Mouse (Mus musculus) forebrain, embryonic 15.5 days (tissue): ENCODE measurements around the gene Klf9. TPM values are rescaled to one million over a fixed set of nuclear protein-coding genes. Genes with fewer than 3 reads are reported as not detected.
A peak's percentile ranks its signal among the peaks of the same experiment; 100 is the strongest.

Source experiments
- ATAC-seq: fragments of 200-750 bp; cut with Nextera tagmentation; replicated peaks from 2 replicates; pipeline ENCODE4 v1.8.0; 2017; ENCODE audit warnings: mild to moderate bottlenecking, moderate TSS enrichment, moderate library complexity
- H3K27ac ChIP-seq: fragments of 300-500 bp; sonication (generic); replicated peaks from 2 replicates; pipeline ENCODE4 v1.5.1; 2015; ENCODE audit warnings: mild to moderate bottlenecking, inconsistent platforms
- H3K27me3 ChIP-seq: fragments of 300-500 bp; sonication (generic); 2 replicates; pipeline ENCODE4 v1.6.1; 2015; ENCODE audit warnings: inconsistent platforms
- H3K36me3 ChIP-seq: fragments of 300-500 bp; sonication (generic); 2 replicates; pipeline ENCODE4 v1.6.1; 2015; ENCODE audit warnings: mild to moderate bottlenecking, inconsistent platforms
- H3K4me1 ChIP-seq: fragments of 300-500 bp; sonication (generic); 2 replicates; pipeline ENCODE4 v1.6.1; 2015; ENCODE audit warnings: inconsistent platforms
- H3K4me2 ChIP-seq: fragments of 300-500 bp; sonication (generic); replicated peaks from 2 replicates; pipeline ENCODE4 v1.6.1; 2015; ENCODE audit warnings: mild to moderate bottlenecking, inconsistent platforms
- H3K4me3 ChIP-seq: fragments of 300-500 bp; sonication (generic); 2 replicates; pipeline ENCODE4 v1.5.1; 2015; ENCODE audit warnings: mild to moderate bottlenecking, inconsistent platforms
- H3K9ac ChIP-seq: fragments of 300-500 bp; sonication (generic); replicated peaks from 2 replicates; pipeline ENCODE4 v1.6.1; 2015; ENCODE audit warnings: mild to moderate bottlenecking, inconsistent platforms
- H3K9me3 ChIP-seq: fragments of 300-500 bp; sonication (generic); 2 replicates; pipeline ENCODE4 v1.6.1; 2016; ENCODE audit warnings: inconsistent platforms
- WGBS: fragments of 180-500 bp; shearing (Covaris S2); methylation state at CpG from one replicate; pipeline ENCODE4 v1.1.7; 2015; ENCODE audit warnings: mixed read lengths; 5-methylcytosine and 5-hydroxymethylcytosine counted together
- polyA plus RNA-seq: library from polyadenylated mRNA; unstranded; fragments of >200 nt; fragmentation: Nextera tagmentation; extraction: Ambion mirVana; gene quantifications from 2 replicates; pipeline ENCODE4 v1.2.1, GENCODE M21; 2015

The Klf9 gene
- polyA plus RNA-seq, 1 experiment from 2014 or later = 2.4 TPM

DNA sequence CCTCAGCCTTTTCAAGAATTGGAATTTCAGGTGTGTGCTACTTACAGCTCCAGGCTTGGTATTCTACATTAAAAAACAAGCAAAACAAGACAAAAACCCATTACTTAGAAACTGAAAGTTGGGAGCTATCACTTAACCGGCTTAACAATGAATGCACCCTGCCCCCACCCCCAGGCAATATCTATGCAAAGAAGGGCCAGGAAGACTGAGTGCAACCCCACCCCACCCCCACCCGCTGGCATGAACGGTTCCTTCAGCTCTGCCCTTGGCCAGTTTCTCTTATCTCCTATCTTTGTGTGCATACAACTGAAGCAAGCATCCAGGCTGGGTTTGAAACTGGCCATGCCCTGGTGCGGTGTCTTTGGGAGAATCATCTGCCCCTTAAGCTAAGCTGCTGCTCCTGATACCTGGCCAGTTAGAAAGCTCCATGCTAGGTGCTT, 11.2 kb downstream of the Klf9 start:
- Histone ChIP-seq H3K9me3 (no peaks in the 10 kb centered on the region), H3K4me1 (no peaks in the 10 kb centered on the region; the same call in 1 of the 2 replicates), H3K4me3 (no peak overlapping the region), H3K27me3 (no peaks in the 10 kb centered on the region), H3K36me3 (no peaks in the 10 kb centered on the region), H3K27ac (no peak overlapping the region), H3K9ac (no peak overlapping the region), H3K4me2 (no peak overlapping the region)
- WGBS = 33% methylated on average over 4 of the region's 4 CpGs
- ATAC-seq = no peak

DNA sequence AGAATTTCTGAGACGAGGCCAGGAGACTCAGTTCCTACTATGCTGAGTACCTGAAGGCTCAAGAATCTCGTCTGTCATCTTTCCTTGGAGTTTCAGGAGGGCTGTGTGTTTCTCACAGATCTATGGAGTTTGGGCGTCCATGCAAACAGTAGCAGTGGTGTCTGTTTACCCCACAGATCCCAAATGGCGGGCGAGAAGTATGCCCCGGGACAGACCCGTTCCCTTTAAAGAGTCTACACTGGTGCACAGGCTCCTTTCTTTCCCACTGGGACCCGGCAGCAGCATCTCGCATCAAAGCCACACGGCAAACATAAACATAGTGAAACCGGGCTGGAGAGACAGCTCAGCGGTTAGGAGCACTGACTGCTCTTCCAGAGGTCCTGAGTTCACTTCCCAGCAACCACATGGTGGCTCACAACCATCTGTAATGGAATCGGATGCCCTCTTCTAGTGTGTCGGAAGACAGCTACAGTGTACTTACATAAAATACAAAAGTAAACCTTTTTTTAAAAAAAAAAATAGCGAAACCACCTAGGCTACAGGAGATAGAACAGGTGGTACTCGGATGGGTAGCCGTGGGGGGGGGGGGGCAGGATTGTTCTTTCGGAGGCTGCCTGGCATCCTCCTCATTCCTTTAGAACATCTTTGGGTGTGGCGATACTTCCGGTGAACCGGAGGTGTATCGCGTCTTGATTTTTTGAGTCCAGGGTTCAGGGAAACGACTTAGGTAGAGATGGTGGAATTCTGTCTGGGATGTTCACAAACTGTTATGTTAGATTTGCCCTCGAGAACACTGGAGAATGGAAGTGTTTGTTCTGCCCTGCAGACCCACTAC, 12.0 kb downstream of the Klf9 start:
- H3K4me1 ChIP-seq = no peaks in the 10 kb centered on the region; the same call in 1 of the 2 replicates
- H3K27ac ChIP-seq = no peak overlapping the region
- H3K36me3 ChIP-seq = no peaks in the 10 kb centered on the region
- no peaks in the 10 kb centered on the region for H3K27me3 ChIP-seq
- ATAC-seq = no peak
- H3K4me2 ChIP-seq = no peak overlapping the region
- H3K9ac ChIP-seq = no peak overlapping the region
- H3K4me3 ChIP-seq = no peak overlapping the region
- 76% methylated on average over 25 of the region's 25 CpGs for WGBS
- H3K9me3 ChIP-seq = no peaks in the 10 kb centered on the region

DNA sequence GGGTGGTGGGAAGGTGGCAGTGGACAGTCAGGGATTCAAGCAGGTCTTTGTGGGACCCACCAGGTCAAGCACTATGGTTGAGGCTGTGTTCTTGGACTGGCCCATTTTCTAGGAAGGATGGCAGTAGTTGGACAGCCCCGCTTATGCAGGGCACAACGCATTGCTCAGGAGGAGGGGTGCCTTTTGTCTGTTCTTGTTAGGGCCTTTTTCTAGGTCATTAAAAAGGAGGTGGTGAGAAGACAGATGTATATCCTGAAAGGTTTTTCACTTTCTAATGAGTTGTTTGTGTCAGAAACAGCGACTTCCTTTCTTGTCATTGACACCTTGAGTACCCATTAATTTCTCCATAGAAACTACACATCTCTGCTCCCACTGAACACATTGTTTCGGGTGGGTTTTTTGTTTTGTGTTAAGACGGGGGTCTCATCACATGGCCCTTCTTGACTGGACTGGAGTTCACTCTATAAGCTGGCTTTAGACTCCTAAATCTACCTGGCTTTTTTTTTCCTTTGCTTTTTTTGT, 12.6 kb downstream of the Klf9 start:
- no peak for ATAC-seq
- Histone ChIP-seq H3K9me3 (no peaks in the 10 kb centered on the region), H3K4me3 (no peak overlapping the region), H3K4me1 (no peaks in the 10 kb centered on the region; the same call in 1 of the 2 replicates), H3K27me3 (no peaks in the 10 kb centered on the region), H3K9ac (no peak overlapping the region), H3K27ac (no peak overlapping the region), H3K4me2 (no peak overlapping the region), H3K36me3 (no peaks in the 10 kb centered on the region)
- 44% methylated on average over 5 of the region's 5 CpGs for WGBS

DNA sequence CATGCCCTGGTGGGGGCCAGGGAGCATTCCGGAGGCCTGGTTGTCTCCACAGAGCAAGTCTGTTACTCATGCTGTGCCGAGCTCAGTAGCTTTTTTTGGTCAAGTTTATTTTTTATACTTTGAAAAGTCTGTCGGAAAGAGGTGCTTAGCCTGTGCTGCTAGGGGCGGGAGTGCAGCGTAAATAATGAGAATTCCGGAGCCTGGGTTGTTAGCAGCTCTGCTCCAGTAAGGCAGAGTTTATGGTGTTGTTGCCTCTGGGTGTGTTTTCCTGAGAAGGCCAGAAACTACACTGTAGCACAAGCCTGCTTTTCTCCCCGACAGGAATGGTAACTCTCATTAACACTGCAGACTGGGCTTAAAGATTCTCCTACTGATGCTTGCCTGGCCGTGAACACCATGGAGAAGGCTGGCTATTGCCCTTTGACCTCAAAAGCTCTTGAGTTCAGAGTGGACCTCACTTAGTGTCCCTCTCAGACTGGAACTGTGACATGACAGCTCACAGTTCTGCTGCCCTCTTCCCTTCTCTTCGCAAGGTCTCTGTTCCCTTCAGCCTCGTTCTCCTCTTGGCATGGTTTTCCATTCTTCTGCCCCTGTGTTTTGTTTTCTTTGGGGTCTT, 18.9 kb downstream of the Klf9 start:
- Histone ChIP-seq H3K27me3 (no peaks in the 10 kb centered on the region), H3K4me1 (no peaks in the 10 kb centered on the region; the same call in 1 of the 2 replicates), H3K4me3 (no peak overlapping the region), H3K9me3 (no peaks in the 10 kb centered on the region), H3K27ac (no peak overlapping the region), H3K9ac (no peak overlapping the region), H3K4me2 (no peak overlapping the region), H3K36me3 (no peaks in the 10 kb centered on the region)
- 81% methylated on average over 10 of the region's 10 CpGs for WGBS
- ATAC-seq = no peak

DNA sequence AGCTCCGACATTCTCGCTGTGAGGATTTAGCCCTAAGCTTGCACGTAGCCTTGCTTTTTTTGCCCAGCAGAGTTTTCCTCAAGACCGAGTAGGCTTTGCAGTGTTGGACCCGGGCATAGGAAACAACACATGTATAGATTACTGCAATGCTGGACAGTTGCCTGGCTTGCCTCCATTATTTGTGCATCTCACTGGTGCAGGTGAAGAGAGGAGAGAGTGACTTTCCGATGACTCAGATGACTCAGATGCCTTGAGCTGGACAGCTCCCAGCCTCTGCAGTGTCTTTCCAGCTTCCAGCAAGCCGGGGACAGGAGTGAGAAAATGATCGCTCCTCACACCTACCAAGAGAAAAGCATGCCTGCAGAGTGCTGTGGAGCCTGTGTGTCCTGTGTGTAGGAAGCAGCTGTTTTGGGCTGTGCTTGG, 21.4 kb downstream of the Klf9 start:
- H3K4me2 ChIP-seq = no peak overlapping the region
- H3K4me3 ChIP-seq = no peak overlapping the region
- H3K27me3 ChIP-seq = no peaks in the 10 kb centered on the region
- no peaks in the 10 kb centered on the region for H3K36me3 ChIP-seq
- H3K27ac ChIP-seq = no peak overlapping the region
- H3K9me3 ChIP-seq = no peaks in the 10 kb centered on the region
- WGBS = 19% methylated on average over 8 of the region's 8 CpGs
- no peaks in the 10 kb centered on the region; the same call in 1 of the 2 replicates for H3K4me1 ChIP-seq
- H3K9ac ChIP-seq = no peak overlapping the region
- no peak for ATAC-seq

DNA sequence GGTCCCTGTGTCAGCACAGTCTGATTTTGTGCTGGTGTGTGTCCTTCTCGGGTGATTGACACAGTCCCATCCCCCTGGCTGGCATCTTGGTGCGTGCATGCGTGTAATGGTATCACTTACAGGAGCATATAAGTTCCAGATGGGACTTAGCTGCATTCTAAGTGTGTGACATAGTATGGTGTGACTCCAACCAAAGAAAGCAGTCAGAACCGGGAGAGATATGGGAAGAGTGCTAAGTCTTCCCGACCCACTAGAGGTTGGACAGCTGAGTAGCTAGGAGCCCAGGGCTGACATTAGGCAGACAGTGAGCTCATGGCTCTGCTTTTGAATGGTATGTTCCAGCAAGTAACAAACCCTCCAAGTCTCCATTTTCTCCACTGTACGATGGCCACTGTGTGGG, 21.9 kb downstream of the Klf9 start:
- ATAC-seq = peak; percentile 41; the same call in 1 of the 2 replicates
- Histone ChIP-seq H3K4me2 (no peak overlapping the region), H3K4me3 (no peak overlapping the region), H3K4me1 (no peaks in the 10 kb centered on the region; the same call in 1 of the 2 replicates), H3K9me3 (no peaks in the 10 kb centered on the region), H3K27me3 (no peaks in the 10 kb centered on the region), H3K9ac (no peak overlapping the region), H3K27ac (no peak overlapping the region), H3K36me3 (no peaks in the 10 kb centered on the region)
- WGBS = 84% methylated on average over 6 of the region's 6 CpGs

DNA sequence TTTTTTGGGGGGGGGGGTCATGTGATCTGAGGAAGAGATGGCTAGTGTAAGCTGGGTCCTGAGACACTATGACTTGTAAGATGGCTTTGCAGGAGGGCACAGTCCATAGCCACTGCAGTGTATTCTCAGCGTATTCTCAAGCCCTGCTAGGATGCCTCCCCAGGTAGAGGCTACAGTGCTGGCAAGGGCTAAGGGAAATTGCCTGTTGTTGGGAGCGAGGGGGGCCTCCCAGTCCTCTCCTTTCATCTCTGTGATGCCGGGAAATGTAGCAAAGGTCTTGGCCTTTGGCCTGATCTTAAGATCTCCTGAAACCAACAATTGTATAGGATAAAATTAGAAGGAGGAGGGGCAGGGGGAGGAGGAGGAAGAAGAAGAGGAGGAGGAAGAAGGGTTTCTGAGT, 22.3 kb downstream of the Klf9 start:
- Histone ChIP-seq H3K4me3 (no peak overlapping the region), H3K4me2 (no peak overlapping the region), H3K36me3 (no peaks in the 10 kb centered on the region), H3K9me3 (no peaks in the 10 kb centered on the region), H3K9ac (no peak overlapping the region), H3K27ac (no peak overlapping the region), H3K4me1 (no peaks in the 10 kb centered on the region; the same call in 1 of the 2 replicates), H3K27me3 (no peaks in the 10 kb centered on the region)
- WGBS = 51% methylated on average over 3 of the region's 3 CpGs
- ATAC-seq = no peak

DNA sequence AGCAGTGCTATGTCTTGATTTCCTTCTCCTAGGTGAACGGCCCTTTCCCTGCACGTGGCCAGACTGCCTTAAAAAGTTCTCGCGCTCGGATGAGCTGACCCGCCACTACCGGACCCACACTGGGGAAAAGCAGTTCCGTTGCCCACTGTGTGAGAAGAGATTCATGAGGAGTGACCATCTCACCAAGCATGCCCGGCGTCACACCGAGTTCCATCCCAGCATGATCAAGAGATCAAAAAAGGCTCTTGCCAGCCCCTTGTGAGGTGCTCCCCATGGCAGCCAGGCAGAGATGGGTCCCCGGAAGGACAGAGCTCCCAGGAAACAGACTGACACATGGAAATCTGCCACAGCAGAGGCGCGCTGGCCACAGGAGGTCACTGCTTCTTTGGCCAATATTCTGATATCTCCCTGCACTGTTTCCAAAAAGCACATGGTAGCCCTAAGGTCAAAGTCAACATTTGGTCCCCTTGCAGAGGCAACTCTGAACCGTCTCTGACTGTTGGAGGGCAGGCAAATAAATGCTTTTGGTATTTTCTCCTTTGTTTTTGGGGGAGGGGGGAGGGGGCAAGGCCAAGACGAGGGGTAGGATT, 23.7 kb downstream of the Klf9 start:
- Histone ChIP-seq H3K9ac (no peak overlapping the region), H3K9me3 (no peaks in the 10 kb centered on the region), H3K4me3 (no peak overlapping the region), H3K27me3 (no peaks in the 10 kb centered on the region), H3K27ac (no peak overlapping the region), H3K4me2 (no peak overlapping the region), H3K4me1 (no peaks in the 10 kb centered on the region; the same call in 1 of the 2 replicates), H3K36me3 (no peaks in the 10 kb centered on the region)
- no peak for ATAC-seq
- WGBS = 90% methylated on average over 16 of the region's 16 CpGs

DNA sequence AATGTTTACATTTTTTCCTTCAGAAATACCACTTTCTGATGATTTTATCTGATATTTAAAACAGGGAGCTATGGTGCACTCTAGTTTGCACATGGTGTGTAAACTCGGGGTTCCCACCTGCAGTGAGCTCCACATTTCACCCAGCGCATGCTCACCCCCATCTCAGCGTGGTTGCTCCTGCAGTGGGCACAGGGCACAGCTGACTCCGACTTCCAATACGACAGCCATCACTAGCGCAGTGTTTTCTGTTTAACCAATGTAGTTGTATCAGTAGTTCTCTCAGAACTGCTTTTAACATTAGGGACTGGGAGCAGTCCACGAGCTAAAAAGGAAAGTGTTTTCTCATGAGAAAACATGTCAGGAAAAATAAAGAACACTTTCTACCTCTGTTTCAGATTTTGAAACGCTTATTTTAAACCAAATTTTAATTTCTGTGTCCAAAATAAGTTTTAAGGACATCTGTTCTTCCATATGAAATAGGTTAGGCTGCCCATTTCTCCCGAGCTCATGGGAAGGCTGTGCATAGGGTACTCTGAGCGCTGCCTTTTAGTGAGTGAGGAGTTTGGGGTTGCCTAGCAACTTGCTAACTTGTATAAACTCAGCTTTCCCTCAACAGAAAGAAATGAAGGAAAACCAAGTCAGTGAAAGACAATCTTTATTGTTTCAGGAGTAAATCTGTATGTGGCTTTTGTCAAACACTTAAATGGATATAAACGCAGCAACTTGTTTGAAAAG, 25.7 kb downstream of the Klf9 start:
- no peaks in the 10 kb centered on the region for H3K9me3 ChIP-seq
- 67% methylated on average over 11 of the region's 11 CpGs for WGBS
- no peak overlapping the region for H3K27ac ChIP-seq
- no peaks in the 10 kb centered on the region for H3K36me3 ChIP-seq
- no peaks in the 10 kb centered on the region; the same call in 1 of the 2 replicates for H3K4me1 ChIP-seq
- H3K4me3 ChIP-seq = no peak overlapping the region
- H3K4me2 ChIP-seq = no peak overlapping the region
- no peak for ATAC-seq
- H3K9ac ChIP-seq = no peak overlapping the region
- H3K27me3 ChIP-seq = no peaks in the 10 kb centered on the region

DNA sequence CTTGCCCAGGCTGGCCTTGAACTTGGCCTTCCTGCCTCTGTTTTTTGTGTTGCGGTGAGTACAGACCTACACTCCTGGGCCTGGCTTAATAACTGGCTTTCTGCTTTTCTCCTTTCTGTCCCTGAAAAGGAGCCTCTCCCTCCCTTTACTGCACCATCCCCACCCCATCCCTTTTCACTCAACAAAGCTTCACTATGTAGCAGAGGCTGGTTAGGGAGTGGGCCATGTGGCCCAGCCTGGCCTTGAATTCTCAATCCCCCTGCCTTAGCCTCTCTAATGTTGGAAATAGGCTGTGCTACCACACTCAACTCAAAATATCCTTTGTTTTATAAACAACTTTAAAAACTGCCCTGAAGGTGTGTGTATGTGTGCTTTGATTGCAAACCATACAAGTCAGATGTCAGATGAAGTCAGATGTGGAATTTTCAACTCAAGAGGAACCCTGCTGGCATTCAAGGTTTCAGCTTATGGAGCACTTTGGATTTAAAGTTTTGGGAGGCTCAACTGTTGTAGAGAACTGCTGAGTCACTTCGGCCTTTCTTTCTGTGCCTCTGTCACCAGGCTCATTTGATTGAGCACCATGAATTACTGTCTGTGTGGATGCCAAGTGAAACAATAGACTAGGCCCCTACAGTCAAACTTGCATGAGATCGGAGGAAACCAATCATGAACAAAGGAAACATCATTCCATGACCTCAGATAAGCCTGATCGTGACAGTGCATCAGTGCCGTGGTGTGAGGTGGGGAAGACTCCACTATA, 28.1 kb downstream of the Klf9 start:
- H3K4me3 ChIP-seq = no peak overlapping the region
- no peaks in the 10 kb centered on the region for H3K27me3 ChIP-seq
- H3K27ac ChIP-seq = no peak overlapping the region
- H3K4me1 ChIP-seq = no peaks in the 10 kb centered on the region
- ATAC-seq = no peak
- H3K36me3 ChIP-seq = no peaks in the 10 kb centered on the region
- H3K9me3 ChIP-seq = no peaks in the 10 kb centered on the region
- 82% methylated on average over 5 of the region's 5 CpGs for WGBS
- no peak overlapping the region for H3K9ac ChIP-seq
- no peak overlapping the region for H3K4me2 ChIP-seq

DNA sequence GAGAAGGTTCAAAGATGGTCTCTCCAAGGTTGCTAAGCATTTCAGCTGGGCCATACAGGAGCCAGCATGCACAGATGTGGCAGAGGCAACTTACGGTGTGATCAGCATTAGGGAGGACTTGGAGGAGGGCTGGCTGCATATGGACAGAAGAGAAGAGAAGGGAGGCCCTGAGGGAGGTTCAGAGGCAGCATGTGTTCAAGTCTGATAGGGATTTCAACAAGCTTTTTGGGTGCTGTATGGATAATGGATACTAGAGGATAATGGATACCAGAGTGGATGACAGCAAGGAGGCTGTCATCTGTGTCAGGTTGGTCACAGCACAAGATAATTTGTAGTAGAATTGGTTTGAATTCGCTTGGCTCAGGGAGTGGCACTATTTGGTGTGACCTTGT, 28.6 kb downstream of the Klf9 start:
- Histone ChIP-seq H3K4me2 (no peak overlapping the region), H3K36me3 (no peaks in the 10 kb centered on the region), H3K9me3 (no peaks in the 10 kb centered on the region), H3K4me1 (no peaks in the 10 kb centered on the region), H3K27ac (no peak overlapping the region), H3K4me3 (no peak overlapping the region), H3K27me3 (no peaks in the 10 kb centered on the region), H3K9ac (no peak overlapping the region)
- ATAC-seq = no peak
- WGBS = 96% methylated on average over 2 of the region's 2 CpGs
